Mouse (Mus musculus): ENCODE data around the gene Mroh2a.

Gene Mroh2a

DNA sequence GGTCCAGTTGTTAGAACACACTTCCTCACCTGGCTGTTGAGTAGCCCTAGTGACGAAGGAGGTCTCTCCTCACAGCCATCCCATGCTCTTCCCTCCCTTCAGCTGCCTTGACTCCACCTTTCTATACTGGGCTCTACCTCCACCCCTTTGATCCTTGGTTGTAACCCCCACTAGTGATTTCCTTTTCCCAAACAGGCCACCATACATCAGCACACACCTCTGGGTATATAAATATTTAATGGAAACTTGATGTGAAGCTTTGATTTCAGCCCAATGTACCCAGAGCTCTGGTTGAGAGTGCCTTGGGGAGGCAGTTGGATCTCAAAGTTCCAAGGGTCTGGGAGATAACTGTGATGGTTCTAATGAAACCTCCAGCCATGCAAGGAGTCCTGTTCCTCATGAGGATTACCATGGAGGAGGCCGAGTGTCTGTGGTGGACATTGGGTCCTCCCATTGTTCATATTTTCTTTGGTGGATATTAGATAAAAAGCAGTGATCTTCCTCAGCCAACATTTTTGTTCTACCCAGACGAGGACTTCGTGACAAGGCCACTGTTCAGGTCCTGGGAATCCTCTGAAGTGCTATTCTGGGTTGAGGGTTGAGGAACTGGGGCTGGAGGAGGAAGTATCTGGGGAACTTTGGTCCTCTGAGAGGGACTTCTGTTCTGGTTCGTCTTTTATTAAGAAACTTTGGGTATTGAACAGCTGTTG lies at the start of gene Mroh2a:
Gene Mroh2a (plus strand): TSS at position 317 of the 710 bp plus-strand sequence.
- DNase-seq: no peak

DNA sequence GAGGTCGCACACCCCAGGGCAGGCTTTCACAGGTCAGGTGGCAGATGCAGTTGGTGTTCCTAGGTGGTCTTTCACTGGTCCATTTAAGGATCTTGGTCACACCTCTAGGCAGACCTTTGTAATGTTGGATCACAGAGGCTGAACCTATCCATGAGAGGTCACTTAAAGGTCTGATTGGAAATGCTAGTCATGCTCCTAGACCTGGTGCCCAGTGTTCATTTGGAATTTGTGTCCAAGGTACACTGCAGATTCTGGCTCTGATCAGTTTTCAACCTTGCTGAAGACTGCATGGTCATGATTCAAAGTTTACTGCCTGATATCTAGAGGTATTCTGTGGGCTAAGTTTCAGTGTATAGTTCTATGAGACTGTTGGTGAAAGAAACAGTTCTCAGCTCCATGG lies 47.1 kb upstream of the Mroh2a start:
- DNase-seq: no peak

DNA sequence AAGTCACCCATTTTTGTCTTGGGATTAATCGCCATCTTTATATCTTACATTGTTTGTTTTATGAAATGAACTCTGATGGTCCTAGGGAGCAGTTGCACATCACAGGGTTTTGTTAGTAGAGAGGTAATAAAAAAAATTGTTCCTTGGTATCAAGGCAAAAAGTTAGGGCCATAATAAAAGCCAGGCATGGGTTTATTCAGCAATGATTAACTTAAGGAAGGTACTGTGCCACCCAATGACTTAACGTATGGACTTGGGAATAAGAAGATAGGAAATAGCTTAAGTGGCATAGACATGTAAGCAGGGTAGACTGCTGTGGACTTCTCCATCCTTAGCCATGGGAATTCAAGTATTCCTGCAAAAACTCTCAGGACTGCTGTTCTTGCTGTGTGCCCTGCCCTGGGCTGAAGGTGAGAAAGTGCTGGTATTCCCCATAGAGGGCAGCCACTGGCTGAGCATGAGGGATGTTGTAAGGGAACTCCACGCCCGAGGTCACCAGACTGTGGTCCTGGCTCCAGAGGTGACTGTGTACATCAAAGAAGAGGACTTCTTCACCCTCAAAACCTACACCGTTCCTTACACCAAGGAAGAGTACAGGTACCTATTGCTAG lies 40.4 kb upstream of the Mroh2a start:
- DNase-seq: no peak

DNA sequence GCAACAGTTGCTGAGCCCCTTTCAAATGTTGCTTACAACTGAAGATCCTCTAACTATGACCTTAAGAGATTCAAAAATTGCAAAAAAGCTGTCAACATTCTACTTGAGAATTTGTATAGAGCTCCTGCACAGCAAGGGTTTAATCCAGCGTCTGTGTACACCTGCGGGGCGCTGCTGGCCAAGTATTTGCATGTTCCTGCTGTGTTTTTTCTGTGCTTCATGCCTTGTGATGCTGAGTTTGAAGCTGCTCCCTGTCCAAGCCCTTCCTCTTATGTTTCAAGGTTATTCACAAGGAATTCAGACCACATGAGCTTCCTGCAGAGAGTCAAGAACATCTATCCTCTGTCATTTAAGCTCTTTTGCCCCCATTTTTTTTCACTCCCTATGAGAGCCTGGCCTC lies 34.6 kb upstream of the Mroh2a start:
- no peak for DNase-seq

DNA sequence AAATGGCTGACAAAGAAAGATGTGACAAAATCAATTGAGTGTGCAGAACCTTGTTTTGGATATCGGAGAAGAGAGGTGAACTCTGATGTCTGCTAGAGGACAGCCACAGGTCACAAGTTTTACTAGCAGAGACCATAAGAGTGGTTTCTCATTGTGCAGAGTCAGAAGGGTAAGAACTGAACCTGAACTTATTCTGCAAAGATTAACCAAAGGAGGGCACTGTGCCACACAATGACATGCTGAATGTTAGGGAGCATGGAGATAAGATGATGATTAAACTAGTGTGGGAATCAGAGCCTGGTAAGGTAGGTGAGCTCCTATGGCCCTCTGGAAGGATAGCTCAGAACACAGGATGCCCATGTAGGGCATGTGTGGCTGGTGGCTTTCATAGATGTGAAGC lies 31.1 kb upstream of the Mroh2a start:
- no peak for DNase-seq

DNA sequence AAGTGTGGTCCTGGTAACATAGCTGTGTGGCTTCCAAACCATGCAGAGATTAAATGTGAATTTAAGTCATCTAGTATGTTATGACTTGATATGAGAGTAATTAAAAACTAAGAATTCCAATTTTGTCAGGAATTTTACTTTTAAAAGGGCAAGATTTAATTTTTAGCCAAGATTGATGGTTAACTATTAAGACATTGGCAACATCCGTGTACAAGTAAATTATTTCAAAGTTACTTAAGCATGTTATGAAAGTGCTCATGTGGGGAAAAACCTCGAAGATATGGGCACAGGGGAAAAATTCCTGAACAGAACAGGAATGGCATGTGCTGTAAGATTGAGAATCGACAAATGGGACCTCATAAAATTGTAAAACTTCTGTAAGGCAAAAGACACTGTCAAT lies 29.3 kb upstream of the Mroh2a start:
- DNase-seq: no peak

DNA sequence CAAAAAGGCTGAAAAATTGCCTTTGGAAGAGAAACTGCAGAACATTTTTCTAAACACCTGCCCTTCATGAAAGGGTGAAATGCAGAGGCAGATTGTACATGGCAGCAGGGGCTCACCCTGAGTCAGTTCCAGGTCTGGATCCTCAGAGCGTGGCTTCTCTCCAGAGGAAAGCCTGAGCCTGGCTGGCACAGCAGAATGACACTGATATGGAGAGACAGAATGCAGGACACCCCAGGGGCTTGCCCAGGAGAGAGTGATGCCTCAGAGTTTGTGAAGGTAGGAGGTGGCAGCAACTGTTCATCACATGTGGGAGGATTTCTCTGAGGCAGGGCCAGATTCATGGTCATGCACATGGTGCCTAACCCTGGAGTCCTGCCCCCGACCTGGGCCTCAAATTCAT lies 26.8 kb upstream of the Mroh2a start:
- no peak for DNase-seq

DNA sequence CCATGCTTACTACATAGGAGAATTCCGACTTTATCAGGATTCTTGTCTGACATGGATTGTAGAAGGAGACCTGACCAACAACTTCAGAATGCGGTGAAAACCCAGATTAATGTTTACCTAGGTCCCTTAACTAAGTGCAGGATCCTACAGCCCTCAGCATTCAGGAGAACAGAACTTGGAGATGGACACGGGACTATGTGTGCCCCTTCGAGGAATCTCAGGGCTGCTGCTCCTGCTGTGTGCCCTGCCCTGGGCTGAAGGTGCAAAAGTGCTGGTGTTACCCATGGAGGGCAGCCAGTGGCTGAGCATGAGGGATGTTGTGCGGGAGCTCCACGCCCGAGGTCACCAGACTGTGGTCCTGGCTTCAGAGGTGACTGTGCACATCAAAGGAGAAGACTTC lies 26.3 kb upstream of the Mroh2a start, which contains the start of gene Ugt1a2:
Gene Ugt1a2 (plus strand): TSS at position 146 of the 400 bp plus-strand sequence.
- DNase-seq: no peak

DNA sequence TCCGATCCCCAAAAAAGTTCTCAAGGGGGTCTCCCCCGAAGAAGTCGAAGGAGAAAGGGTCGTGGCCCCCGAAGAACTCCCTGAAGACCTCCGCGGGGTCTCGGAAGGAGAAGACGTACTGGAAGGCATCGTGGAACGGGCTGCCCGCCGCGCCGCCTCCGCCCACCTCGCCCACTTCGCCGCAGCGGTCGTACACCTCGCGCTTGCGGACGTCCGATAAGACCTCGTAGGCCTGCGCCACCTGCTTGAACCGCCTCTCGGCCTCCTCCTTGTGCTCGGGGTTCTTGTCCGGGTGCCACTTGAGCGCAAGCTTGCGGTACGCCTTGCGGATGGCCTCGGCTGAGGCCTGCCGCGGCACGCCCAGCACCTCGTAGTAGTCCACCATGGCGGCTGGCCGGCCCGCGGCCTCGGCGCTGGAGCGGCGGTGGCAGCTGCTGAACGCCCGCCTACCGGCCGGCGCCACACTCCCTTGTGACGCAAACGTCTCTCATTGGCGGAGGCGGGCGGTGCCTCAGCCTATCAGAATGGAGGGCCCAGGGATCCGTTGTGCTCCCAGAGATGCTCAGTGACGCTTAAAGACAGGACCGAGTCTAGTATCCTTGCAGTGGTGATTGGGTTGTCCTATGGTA lies 21.4 kb upstream of the Mroh2a start, which contains the start of gene Dnajb3:
Gene Dnajb3 (minus strand): TSS at position 489 of the 629 bp plus-strand sequence.
- DNase-seq: peak; percentile 80

DNA sequence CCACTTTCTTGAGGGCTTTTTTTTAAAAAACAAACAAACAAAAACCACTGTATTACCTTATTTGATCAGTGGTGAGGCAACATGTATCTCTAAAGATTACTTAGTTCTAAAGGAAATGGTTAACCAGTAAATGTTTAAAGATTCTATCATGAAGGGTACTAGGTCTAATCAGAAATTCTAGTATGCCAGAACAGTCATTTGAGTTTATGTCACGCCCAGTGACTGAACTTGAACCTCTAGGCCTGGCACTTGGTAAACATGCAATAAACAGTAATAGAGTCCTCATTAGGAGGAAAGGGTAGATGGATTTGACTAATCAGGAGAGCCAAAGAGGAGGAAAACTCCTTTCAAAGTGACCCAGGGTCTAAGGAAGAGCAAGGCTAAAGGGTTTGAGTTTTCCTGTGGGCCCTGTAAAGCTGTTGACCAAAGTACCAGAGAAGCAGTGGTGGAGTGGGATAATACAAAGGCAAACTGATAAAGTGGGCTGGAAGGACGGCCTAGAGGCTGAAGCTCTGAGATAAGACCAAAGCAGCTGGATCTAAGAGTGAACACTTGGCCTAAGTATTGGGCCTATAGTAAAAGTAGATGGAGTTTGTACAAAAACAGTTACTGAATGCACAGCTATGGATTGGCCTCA lies 19.8 kb upstream of the Mroh2a start:
- no peak for DNase-seq

DNA sequence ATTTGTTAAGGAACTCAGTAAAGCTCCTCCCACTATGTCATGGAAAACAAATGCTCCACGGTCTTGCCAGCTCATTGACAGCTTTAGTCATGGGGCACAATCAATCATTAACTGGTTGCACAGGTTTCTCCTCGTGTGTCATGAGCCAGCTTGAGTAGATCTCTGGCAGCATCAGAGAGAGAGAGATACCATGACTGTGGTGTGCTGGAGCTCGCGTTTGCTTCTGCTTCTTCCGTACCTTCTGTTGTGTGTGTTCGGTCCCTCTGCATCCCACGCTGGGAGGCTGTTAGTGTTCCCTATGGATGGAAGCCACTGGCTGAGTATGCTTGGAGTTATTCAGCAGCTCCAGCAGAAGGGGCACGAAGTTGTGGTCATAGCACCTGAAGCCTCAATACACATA lies 15.0 kb upstream of the Mroh2a start, which contains the start of gene Ugt1a1:
Gene Ugt1a1 (plus strand): TSS at position 148 of the 400 bp plus-strand sequence.
- DNase-seq: no peak

DNA sequence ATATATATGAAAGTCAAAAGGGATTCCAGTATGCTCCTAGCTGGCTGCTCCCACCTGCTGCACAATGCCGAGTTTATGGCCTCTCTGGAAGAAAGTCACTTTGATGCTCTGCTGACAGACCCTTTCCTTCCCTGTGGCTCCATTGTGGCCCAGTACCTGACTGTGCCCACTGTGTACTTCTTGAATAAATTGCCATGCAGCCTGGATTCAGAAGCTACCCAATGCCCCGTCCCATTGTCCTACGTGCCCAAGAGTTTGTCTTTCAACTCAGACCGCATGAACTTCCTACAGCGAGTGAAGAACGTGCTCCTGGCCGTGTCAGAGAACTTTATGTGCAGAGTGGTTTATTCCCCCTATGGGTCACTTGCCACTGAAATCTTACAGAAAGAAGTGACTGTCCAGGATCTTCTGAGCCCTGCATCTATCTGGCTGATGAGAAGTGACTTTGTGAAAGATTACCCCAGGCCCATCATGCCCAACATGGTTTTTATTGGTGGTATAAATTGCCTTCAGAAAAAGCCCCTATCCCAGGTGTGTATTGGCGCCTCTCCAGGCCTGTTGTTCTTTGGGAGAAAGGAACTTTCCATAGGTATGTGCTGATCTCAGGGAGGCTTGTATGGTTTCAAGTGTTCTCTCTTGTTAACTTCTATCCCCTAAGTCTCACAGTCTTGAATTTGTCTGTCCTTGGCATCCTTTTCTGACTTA lies 14.3 kb upstream of the Mroh2a start:
- no peak for DNase-seq

DNA sequence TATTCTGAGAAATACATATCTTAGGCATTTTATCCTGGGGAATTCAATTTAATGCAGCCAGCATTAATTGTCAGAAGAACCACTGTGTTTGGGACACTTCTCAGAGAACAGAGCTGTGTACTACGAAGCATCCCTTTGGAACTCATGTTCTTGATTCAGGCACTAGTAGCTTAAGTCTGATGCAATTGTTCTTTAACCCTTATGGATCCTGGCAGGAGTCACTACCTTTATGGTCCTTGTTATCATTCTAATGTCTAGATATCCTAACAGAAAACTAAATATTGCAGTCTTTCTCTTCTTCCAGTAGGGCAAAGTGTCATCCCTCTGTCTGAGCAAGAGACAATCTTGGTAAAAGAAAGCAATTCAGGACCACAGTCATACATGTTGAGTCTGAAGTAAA lies 13.7 kb upstream of the Mroh2a start:
- no peak for DNase-seq

DNA sequence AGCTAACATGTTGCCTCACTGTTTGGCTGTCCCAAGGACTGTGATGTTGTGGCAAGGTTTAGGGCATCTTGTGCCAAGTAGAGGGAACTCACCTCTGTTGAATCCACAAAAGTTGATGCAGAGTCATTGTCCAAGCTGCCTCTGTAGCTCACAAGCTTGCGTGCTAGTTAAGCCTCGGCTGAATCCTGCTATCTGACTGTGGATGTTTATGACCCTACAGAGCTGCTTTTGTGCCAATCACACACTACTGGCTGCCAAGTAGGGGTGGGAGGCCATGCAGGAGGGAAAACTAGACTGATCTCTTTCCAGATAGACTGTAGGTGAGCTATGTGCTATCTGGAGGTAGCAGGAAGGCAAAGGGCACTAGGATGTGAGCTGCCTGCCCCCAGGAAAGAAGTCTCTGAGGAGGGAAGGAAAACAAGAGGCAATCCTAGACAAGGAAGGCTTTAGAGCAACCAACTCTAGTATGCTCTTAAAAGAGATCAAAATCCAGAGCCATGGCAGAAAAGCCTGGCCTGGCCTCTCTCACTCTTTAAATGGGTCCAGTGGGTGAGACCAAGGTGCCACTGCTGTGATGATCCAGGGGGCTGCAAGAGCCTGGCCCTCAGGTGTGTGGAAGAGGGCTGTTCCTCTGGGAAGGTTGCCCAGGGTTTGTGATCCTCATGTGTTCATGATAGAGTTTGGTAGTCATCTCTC lies 12.9 kb upstream of the Mroh2a start:
- DNase-seq: no peak

DNA sequence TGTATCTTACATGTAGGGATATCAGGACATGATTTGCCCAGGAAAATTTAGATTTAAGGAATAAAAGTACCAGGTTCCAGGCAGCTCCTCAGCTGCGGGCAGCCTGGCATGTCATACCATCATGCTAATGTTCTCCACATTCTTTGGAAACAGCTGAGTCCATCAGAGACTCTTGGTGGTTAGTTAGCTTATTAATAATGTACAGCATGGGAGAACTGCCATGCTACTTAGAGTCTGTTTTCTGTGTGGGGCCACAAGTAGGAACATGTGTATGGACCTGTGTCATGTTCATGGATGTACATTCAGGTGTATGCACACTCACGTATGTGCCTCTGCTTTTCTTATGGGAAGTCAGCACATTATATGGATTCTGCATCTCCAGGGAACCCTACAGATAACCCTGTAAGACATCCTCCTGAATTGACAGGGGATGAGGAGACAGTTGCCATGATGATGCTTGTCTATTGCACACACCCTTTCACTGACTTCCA lies 12.3 kb upstream of the Mroh2a start:
- no peak for DNase-seq

DNA sequence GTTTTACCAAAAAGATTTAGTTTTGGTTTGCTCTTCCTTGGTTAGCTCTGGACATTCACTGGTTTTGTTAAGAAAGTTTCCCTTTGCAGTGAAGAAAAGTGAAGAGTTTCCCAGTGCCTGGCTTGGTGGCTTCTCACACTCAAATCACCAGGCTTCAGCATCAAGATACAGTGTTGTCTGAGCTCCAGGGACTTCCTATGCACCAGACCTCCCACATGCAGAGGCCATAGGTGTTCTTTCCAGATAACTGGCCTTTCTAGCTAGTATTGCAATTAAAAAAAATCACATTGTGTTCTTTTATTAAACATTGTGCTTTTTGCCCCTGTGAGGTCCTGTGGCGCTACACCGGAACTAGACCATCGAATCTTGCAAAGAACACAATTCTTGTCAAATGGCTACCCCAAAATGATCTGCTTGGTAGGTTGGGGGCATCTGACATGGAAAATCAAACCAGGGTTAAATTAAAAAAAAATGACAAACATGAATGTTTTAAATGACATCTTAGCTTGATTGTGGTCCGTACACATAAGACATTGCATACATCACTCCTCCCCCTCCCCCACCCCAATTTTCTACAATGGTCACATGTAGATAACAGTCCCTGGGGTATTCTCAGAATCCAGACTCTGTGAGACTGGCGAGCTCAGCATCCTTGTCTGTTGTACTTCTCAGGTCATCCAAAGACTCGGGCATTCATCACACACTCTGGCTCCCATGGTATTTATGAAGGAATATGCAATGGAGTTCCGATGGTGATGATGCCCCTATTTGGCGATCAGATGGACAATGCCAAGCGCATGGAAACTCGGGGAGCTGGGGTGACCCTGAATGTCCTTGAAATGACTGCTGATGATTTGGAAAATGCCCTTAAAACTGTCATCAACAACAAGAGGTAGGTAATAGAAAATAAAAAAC lies 11.1 kb upstream of the Mroh2a start:
- DNase-seq: no peak

DNA sequence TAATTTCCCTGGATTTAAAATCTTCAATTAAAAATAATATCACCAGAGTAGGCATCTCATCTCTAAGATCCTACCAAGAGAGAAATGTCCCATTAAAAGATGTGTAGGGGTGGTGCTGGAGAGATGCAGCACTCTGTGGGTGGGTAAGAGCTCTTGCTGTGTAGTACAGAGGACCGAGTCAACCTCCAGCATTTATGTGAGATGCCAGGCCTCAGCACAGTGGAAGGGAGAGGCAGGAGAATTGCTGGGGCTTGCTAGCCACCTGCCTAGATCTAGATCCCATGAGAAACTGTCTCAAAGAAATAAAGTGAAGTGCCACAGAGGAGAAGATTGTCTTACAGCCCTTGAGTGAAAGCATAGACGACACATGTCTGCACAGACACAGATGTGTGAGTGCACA lies 10.2 kb upstream of the Mroh2a start:
- DNase-seq: no peak

DNA sequence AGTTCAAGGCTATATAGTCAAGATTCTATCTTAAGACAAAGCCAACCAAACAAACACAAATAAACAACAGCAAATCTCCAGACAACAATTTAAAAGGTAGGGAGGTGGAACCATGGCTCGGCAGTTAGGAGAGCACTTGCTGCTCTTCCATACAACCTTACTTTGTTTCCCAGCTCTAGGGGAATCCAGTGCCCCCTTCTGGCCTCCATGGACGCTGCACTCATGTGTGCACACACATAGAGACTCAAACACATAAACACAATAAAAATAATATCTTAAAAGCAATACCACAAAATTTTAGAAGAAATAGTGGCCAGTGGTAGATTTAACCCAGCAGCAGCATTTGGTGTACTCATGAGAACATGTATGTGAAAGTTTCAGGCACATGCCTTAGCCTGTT lies 9.6 kb upstream of the Mroh2a start:
- DNase-seq: no peak

DNA sequence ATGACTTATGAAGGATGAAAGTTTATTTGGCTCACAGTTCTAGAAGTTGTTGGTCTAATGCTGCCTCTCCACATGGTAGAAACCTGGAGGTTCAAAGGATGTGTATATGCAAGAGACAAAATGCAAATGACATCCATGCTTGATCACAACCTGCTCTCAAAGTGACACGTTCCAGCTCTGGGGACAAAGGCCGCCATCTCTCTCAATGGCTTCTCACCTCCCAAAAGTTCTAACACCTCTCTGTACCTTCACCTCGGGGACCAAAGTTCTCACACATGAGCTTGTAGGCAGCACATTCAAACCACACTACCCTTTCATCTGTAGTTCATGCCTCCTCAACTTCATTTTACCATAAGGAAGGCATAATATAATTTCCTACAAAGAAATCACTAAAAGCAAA lies 9.2 kb upstream of the Mroh2a start:
- DNase-seq: no peak

DNA sequence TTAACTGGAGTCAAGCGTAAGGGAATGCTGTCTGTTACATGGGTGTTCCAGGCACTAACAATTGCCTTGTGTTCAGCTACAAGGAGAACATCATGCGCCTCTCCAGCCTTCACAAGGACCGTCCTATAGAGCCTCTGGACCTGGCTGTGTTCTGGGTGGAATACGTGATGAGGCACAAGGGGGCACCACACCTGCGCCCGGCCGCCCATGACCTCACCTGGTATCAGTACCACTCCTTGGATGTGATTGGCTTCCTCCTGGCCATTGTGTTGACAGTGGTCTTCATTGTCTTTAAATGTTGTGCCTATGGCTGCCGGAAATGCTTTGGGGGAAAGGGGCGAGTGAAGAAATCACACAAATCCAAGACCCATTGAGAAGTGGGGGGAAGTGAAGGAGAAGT lies 8.7 kb upstream of the Mroh2a start:
- no peak for DNase-seq

DNA sequence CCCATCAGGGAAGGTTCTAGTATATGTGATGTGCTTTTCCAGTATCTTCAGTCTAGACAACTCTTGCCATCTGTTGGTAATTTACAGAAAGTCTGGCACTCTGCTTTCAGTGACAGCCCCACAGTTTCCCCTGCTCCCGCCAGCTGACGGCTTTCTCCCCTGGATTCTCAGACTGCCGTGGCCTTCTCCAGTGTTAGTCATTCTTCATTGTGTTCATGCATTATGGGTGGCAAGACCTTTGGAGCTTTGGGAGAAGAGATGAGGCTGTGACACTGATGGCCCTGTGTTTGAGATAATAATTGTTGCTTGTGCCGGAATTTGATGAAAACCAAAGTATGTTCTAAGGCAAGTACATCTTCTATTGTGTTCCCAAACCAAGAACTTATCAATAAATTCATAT lies 8.2 kb upstream of the Mroh2a start:
- no peak for DNase-seq
